Mouse (Mus musculus) neural tube, embryonic 14.5 days (tissue): Measurements from ENCODE around the gene Lars2. TPM values are rescaled to one million over a fixed set of nuclear protein-coding genes. Genes with fewer than 3 reads are reported as not detected.

ENCODE experiments used
- ATAC-seq: fragments of 200-750 bp; cut with Nextera tagmentation; 2 replicates; pipeline ENCODE4 v1.8.0; 2017; ENCODE audit warnings: low read depth, mild to moderate bottlenecking, moderate TSS enrichment, moderate library complexity
- H3K27ac ChIP-seq: fragments of 300-500 bp; sonication (generic); 2 replicates; pipeline ENCODE4 v1.5.1; 2014; ENCODE audit warnings: low read depth, mild to moderate bottlenecking, control low read depth, low read length, moderate library complexity, mixed read lengths
- H3K27me3 ChIP-seq: fragments of 300-500 bp; sonication (generic); 2 replicates; pipeline ENCODE4 v1.6.1; 2014; ENCODE audit warnings: low read length; ENCODE audit not compliant: control insufficient read depth, insufficient read depth
- H3K36me3 ChIP-seq: fragments of 300-500 bp; sonication (generic); 2 replicates; pipeline ENCODE4 v1.6.1; 2014; ENCODE audit warnings: low read length, mixed read lengths; ENCODE audit not compliant: control insufficient read depth, insufficient read depth
- H3K4me1 ChIP-seq: fragments of 300-500 bp; sonication (generic); 2 replicates; pipeline ENCODE4 v1.6.1; 2014; ENCODE audit warnings: low read length; ENCODE audit not compliant: control insufficient read depth, insufficient read depth
- H3K4me2 ChIP-seq: fragments of 300-500 bp; sonication (generic); 2 replicates; pipeline ENCODE4 v1.6.1; 2014; ENCODE audit warnings: mild to moderate bottlenecking, low read depth, low read length, control low read depth
- H3K4me3 ChIP-seq: fragments of 300-500 bp; sonication (generic); 2 replicates; pipeline ENCODE4 v1.5.1; 2014; ENCODE audit warnings: low read depth, low read length, control low read depth, mixed read lengths
- H3K9ac ChIP-seq: fragments of 300-500 bp; sonication (generic); replicated peaks from 2 replicates; pipeline ENCODE4 v1.6.1; 2014; ENCODE audit warnings: low read depth, mild to moderate bottlenecking, control low read depth, low read length, mixed read lengths
- H3K9me3 ChIP-seq: fragments of 300-500 bp; sonication (generic); 2 replicates; pipeline ENCODE4 v1.6.1; 2016; ENCODE audit warnings: low read length; ENCODE audit not compliant: control insufficient read depth
- WGBS: fragments of 180-500 bp; shearing (Covaris S2); extraction: QIAGEN DNeasy Blood & Tissue Kit; methylation state at CpG from one replicate; pipeline ENCODE4 v1.1.7; 2014; 5-methylcytosine and 5-hydroxymethylcytosine counted together
- polyA plus RNA-seq: library from polyadenylated mRNA; unstranded; fragments of >200 nt; fragmentation: Nextera tagmentation; extraction: Ambion mirVana; gene quantifications from 2 replicates; pipeline ENCODE4 v1.2.1, GENCODE M21; 2014

Lars2 gene
- polyA plus RNA-seq, 1 experiment from 2014 or later: 1,192 TPM

- 69% methylated on average over 1 of the region's 1 CpGs for WGBS
- H3K9ac ChIP-seq: no peak overlapping the region
- peaks cover 8% of the 10 kb centered on the region; the same call in 1 of the 2 replicates for H3K4me1 ChIP-seq
- H3K4me3 ChIP-seq: no peak overlapping the region
- no peak overlapping the region for H3K4me2 ChIP-seq
- no peaks in the 10 kb centered on the region for H3K27me3 ChIP-seq
- no peaks in the 10 kb centered on the region for H3K9me3 ChIP-seq
- no peak overlapping the region for H3K27ac ChIP-seq
- H3K36me3 ChIP-seq: no peaks in the 10 kb centered on the region
- ATAC-seq: no peak
These were observed 138.9 kb downstream of the Lars2 start for GRCm38 (mm10) chr9:123505598-123505997.

- no peaks in the 10 kb centered on the region for H3K36me3 ChIP-seq
- H3K9ac ChIP-seq: no peak overlapping the region
- no peaks in the 10 kb centered on the region for H3K27me3 ChIP-seq
- H3K4me1 ChIP-seq: peaks cover 8% of the 10 kb centered on the region; the same call in 1 of the 2 replicates
- H3K27ac ChIP-seq: no peak overlapping the region
- 80% methylated on average over 4 of the region's 4 CpGs for WGBS
- no peak for ATAC-seq
- H3K4me3 ChIP-seq: no peak overlapping the region
- no peaks in the 10 kb centered on the region for H3K9me3 ChIP-seq
- H3K4me2 ChIP-seq: no peak overlapping the region
These were observed 139.8 kb downstream of the Lars2 start for GRCm38 (mm10) chr9:123506270-123507146.

DNA sequence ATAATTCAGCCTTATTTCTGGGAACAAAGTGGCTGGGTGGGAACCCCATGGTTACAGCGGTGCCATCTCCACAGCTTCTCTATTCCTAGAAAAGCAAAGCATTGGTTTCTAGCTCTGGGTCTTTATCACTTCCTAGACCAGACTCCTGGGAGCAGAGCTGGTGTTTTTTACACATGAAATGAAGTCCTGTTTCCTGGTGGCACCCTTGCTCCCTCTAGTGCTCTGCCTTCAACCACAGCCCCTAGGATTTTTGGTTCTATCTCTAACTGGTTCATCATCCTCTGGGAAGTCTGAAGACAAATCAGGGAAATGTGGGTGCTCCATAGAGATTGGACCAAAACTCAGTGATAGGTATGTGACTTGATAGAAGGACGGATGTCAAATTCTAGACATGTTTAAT, 140.7 kb downstream of the Lars2 start:
- H3K4me2 ChIP-seq: no peak overlapping the region

DNA sequence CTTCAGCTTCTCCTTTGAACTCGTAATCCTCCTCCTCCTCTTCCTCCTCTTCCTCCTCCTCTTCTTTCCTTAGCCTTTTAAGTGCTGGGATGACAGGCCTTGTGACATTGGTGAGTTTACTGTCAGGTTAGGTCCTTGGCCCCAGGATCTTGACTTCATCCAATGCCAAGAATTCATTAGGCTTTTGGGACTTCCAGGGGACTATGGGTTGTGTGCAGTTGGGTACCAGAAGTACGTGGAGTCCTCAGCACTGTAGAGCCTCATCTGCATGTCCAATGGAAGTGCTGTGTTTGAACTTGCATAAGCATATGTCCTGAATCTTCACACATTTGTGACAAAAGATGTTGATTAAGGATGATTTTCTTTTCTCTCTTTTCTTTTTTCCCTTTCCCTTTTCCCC, 142.3 kb downstream of the Lars2 start:
- Histone ChIP-seq H3K36me3 (no peaks in the 10 kb centered on the region), H3K27ac (no peak overlapping the region), H3K9me3 (no peaks in the 10 kb centered on the region), H3K4me1 (peaks cover 8% of the 10 kb centered on the region; the same call in 1 of the 2 replicates), H3K27me3 (no peaks in the 10 kb centered on the region), H3K4me2 (no peak overlapping the region), H3K9ac (no peak overlapping the region), H3K4me3 (no peak overlapping the region)
- no peak for ATAC-seq
- 78% methylated on average over 2 of the region's 2 CpGs for WGBS

More for the DNA sequence above, 140.7 kb downstream of the Lars2 start:
- no peak for ATAC-seq
- Histone ChIP-seq H3K9ac (no peak overlapping the region), H3K27ac (no peak overlapping the region), H3K9me3 (no peaks in the 10 kb centered on the region), H3K27me3 (no peaks in the 10 kb centered on the region), H3K4me1 (peaks cover 8% of the 10 kb centered on the region; the same call in 1 of the 2 replicates), H3K4me3 (no peak overlapping the region), H3K36me3 (no peaks in the 10 kb centered on the region)
- WGBS: 92% methylated on average over 2 of the region's 2 CpGs

DNA sequence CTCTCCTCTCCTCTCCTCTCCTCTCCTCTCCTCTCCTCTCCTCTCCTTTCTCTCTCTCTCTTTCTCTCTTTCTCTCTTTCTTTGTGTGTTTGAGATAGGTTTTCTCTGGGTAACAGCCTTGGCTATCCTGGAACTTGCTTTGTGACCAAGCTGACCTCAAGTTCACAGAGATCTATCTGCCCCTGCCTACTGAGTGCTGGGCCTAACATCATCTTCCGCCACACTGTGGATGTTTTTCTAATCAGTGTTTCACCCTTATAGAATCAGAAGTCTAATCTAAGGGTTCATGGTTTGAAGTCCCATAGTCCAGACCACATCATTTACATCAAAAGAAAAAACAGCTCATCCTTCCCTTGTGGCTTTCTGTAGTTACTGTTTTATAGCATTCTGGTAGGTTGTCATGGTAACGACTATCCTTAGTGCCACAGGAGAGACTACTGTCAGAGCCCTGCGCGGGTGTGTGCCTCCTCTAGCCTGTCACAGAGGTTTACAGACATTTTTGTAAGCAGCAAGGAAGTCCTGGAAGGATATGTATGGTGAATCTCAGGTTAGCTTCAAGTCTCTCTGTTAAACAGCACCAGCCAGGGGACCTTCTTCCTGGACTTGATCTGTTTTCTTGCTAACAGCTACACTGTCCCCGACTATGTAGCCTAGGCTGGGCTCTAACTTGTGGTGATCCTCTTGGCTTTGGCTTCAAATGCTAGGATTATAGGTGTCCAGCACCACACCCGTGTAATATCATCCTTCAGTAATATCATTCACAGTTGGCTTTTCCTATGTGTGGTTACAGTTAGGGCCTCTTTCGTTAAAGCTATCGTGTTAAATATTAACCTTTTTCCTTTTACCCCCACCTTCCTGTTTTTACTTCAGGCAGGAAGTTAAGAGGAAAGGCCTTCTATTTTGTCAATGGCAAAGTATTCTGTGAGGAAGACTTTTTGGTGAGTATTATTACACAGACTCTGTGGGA, 143.2 kb downstream of the Lars2 start:
- WGBS: 64% methylated on average over 8 of the region's 8 CpGs
- no peaks in the 10 kb centered on the region for H3K36me3 ChIP-seq
- H3K27ac ChIP-seq: 0 out of 2 replicates have a peak overlapping the region, but pooled peaks have one; percentile 8
- peaks cover 8% of the 10 kb centered on the region; the same call in 1 of the 2 replicates for H3K4me1 ChIP-seq
- ATAC-seq: peak; percentile 82; the same call in 1 of the 2 replicates
- no peaks in the 10 kb centered on the region for H3K9me3 ChIP-seq
- no peak overlapping the region for H3K4me3 ChIP-seq
- no peak overlapping the region for H3K9ac ChIP-seq
- no peak overlapping the region for H3K4me2 ChIP-seq
- no peaks in the 10 kb centered on the region for H3K27me3 ChIP-seq

GRCm38 (mm10) chr9:123510926-123511325, 144.2 kb downstream of the Lars2 start:
- no peak overlapping the region for H3K27ac ChIP-seq
- no peaks in the 10 kb centered on the region for H3K9me3 ChIP-seq
- no peak for ATAC-seq
- no peak overlapping the region for H3K4me2 ChIP-seq
- no peak overlapping the region for H3K9ac ChIP-seq
- WGBS: 90% methylated on average over 5 of the region's 5 CpGs
- peaks cover 8% of the 10 kb centered on the region; the same call in 1 of the 2 replicates for H3K4me1 ChIP-seq
- no peaks in the 10 kb centered on the region for H3K27me3 ChIP-seq
- H3K4me3 ChIP-seq: no peak overlapping the region
- H3K36me3 ChIP-seq: no peaks in the 10 kb centered on the region

Other genes starting within 250 kb of the Lars2 start
- not detected in 2 replicates for gene Clec3b, start 216.0 kb upstream of the Lars2 start, polyA plus RNA-seq
- gene Cdcp1, start 150.9 kb upstream of the Lars2 start, polyA plus RNA-seq: 0.08 and 0.17 TPM in 2 replicates
- gene Tmem158, start 106.2 kb upstream of the Lars2 start, polyA plus RNA-seq: 30.4 and 37.2 TPM in 2 replicates
- gene Limd1, start 111.8 kb downstream of the Lars2 start, polyA plus RNA-seq: 9.7 and 14.7 TPM in 2 replicates
- gene Sacm1l, start 162.8 kb downstream of the Lars2 start, polyA plus RNA-seq: 56.2 and 62.8 TPM in 2 replicates